Mouse (Mus musculus): ENCODE results near the gene Colgalt1. TPM values are rescaled to one million over a fixed set of nuclear protein-coding genes. Genes with fewer than 3 reads are reported as not detected.
A peak's percentile ranks its signal among the peaks of the same experiment; 100 is the strongest.

Gene Colgalt1
- polyA plus RNA-seq, 1 experiment from 2014 or later: 45.3 TPM

DNA sequence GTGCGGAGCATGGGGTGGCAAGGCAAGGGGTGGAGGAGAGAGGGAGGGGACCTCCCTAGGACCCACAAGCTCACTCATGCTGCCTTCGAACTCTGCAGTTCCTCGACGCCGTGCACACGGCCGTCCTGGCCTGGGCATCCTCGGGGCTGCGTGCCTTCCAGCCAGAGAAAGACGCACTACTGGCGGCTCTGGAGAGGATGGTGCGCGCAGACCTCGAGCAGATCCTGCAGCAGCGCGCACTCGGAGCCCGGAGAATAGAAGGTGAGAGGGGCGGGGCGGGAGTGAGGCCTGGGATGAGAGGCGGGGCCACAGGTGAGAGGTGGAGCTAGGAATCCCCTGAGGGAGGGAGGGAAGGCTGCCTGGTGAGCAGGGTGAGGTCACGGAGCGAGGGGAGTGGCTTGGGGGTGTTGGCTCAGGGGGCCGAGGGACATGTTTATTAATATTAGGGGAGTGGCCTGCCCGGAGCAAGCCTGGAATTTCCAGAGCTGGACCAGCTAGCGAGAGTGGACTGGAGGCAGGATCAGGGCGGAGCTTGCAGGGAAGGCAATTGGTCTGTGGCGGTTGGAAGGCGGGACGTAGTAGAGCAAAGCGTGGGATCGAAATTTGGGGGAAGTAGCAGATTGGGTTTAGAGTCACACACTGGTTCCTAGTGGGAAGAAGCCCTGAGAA, 8.0 kb upstream of the Colgalt1 start:
- Histone ChIP-seq H3K27ac (ENCODE audit: low read depth, low read length) (no peak overlapping the region), H3K4me1 (ENCODE audit: control insufficient read depth, insufficient read depth, low read length) (no peaks in the 10 kb centered on the region; the same call in 1 of the 2 replicates), H3K9ac (ENCODE audit: low read length) (peak overlapping the region; percentile 49), H3K27me3 (replicated peaks; ENCODE audit: control insufficient read depth, insufficient read depth, low read length) (peaks cover 30% of the 10 kb centered on the region), H3K4me2 (ENCODE audit: low read length) (peak overlapping the region; percentile 52), H3K4me3 (ENCODE audit: low read depth, low read length) (peak overlapping the region; percentile 28), H3K36me3 (ENCODE audit: control insufficient read depth, insufficient read depth, low read length) (no peaks in the 10 kb centered on the region), H3K9me3 (replicated peaks; ENCODE audit: control insufficient read depth, low read length) (no peaks in the 10 kb centered on the region)
- peak; percentile 55 for ATAC-seq
- WGBS: 3% methylated on average over 32 of the region's 32 CpGs
- DNase-seq (ENCODE audit: low spot score): peak; percentile 34

DNA sequence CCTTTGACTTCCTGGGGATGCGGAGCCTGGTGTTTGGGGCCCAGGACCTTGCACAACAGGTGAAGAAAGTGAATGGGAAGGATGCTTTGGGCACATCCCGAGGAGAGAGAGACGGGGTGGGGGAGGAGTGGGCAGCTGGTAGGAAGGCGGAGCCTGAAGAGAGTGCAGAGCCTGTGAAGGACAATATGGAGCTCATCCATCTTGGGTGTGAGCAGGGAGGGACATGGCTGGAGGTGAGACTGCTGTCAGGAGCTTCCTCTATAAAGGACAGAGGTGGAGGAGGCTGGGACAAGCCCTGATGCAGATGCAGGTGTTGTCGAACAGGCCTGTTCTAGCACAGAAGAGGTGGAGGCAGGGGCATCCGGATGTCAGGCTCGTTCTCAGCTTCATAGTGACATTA, 6.8 kb upstream of the Colgalt1 start:
- no peak for DNase-seq (ENCODE audit: low spot score)
- no peak for ATAC-seq
- H3K4me1 ChIP-seq (ENCODE audit: control insufficient read depth, insufficient read depth, low read length): no peaks in the 10 kb centered on the region; the same call in 1 of the 2 replicates
- H3K36me3 ChIP-seq (ENCODE audit: control insufficient read depth, insufficient read depth, low read length): no peaks in the 10 kb centered on the region
- 54% methylated on average over 7 of the region's 7 CpGs for WGBS
- H3K9me3 ChIP-seq (replicated peaks; ENCODE audit: control insufficient read depth, low read length): no peaks in the 10 kb centered on the region
- no peak overlapping the region; the same call in 1 of the 2 replicates for H3K9ac ChIP-seq (ENCODE audit: low read length)
- H3K27me3 ChIP-seq (replicated peaks; ENCODE audit: control insufficient read depth, insufficient read depth, low read length): peaks cover 30% of the 10 kb centered on the region
- H3K27ac ChIP-seq (ENCODE audit: low read depth, low read length): no peak overlapping the region
- H3K4me2 ChIP-seq (ENCODE audit: low read length): no peak overlapping the region
- H3K4me3 ChIP-seq (ENCODE audit: low read depth, low read length): no peak overlapping the region

DNA sequence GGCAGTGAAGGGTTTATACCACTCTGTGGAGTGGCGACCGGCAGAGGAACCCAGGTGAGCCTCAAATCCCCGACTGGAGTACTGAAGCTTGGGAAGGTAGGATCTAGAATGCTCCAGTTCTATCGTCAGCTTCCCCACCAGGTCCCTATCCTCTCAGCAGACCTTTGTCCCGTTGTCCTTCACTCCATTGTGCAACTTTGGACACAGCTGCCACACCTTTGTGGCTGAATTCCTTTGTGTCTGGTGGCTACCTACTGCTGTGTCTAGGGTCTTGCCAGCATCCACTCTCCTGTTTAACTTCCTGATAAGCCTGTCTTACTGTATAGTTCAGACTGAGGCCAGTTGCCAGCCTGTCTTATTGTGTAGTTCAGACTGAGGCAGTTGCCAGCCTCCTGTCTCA, 1.3 kb downstream of the Colgalt1 start:
- no peak for ATAC-seq
- H3K9ac ChIP-seq (ENCODE audit: low read length): peak overlapping the region; percentile 79
- peaks cover 7% of the 10 kb centered on the region for H3K4me1 ChIP-seq (ENCODE audit: control insufficient read depth, insufficient read depth, low read length)
- no peaks in the 10 kb centered on the region for H3K27me3 ChIP-seq (replicated peaks; ENCODE audit: control insufficient read depth, insufficient read depth, low read length)
- no peaks in the 10 kb centered on the region for H3K9me3 ChIP-seq (replicated peaks; ENCODE audit: control insufficient read depth, low read length)
- peak overlapping the region; percentile 84 for H3K4me3 ChIP-seq (ENCODE audit: low read depth, low read length)
- WGBS: 39% methylated on average over 5 of the region's 5 CpGs
- no peak for DNase-seq (ENCODE audit: low spot score)
- H3K36me3 ChIP-seq (ENCODE audit: control insufficient read depth, insufficient read depth, low read length): peaks cover 38% of the 10 kb centered on the region
- H3K27ac ChIP-seq (ENCODE audit: low read depth, low read length): no peak overlapping the region
- H3K4me2 ChIP-seq (ENCODE audit: low read length): peak overlapping the region; percentile 63

DNA sequence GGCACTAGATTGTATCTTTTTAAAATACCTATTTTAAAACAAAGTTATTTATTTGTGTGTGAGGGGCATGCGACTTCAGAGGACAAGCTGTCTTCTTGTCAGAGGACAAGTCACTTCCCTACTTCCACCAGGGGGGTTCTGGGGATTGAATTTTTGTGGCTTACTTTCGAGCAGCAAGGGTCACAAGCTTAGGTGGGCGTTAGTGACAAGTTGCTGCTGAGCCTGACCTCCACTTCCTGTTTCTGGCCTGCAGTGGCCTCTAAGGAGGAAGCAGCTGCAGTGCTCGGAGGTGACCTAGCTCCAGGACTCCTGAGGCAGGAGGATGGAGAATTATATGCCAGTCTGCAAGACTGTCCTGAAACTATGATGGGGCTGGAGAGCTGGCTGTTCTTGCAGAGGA, 2.6 kb downstream of the Colgalt1 start:
- Histone ChIP-seq H3K27me3 (replicated peaks; ENCODE audit: control insufficient read depth, insufficient read depth, low read length) (no peaks in the 10 kb centered on the region), H3K27ac (ENCODE audit: low read depth, low read length) (no peak overlapping the region), H3K4me3 (ENCODE audit: low read depth, low read length) (no peak overlapping the region), H3K9me3 (replicated peaks; ENCODE audit: control insufficient read depth, low read length) (no peaks in the 10 kb centered on the region), H3K9ac (ENCODE audit: low read length) (no peak overlapping the region), H3K36me3 (ENCODE audit: control insufficient read depth, insufficient read depth, low read length) (peaks cover 51% of the 10 kb centered on the region), H3K4me2 (ENCODE audit: low read length) (no peak overlapping the region), H3K4me1 (ENCODE audit: control insufficient read depth, insufficient read depth, low read length) (peaks cover 7% of the 10 kb centered on the region)
- WGBS: 72% methylated on average over 4 of the region's 4 CpGs
- DNase-seq (ENCODE audit: low spot score) (no peak), ATAC-seq (no peak)

DNA sequence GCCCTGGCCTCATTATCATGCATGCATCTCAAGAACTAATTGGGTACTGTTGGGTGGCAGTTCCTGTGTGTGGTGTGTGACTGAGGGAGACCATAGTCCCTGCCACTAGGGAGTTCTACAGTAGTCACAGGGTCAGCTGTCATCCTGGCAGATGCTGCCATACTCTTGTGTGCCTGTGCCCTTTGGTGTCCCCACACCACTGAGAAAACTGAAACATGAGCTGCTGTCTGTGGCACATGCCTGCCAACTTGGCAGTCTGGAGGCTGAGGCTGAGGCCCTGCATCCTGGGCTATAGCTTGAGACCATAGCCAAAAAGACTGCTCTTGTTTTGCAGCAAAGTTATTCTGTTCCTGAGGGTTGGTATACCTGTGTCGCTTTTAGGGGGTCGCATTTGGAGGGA, 9.0 kb downstream of the Colgalt1 start:
- Histone ChIP-seq H3K36me3 (ENCODE audit: control insufficient read depth, insufficient read depth, low read length) (peaks cover 85% of the 10 kb centered on the region), H3K27ac (ENCODE audit: low read depth, low read length) (no peak overlapping the region), H3K9me3 (replicated peaks; ENCODE audit: control insufficient read depth, low read length) (no peaks in the 10 kb centered on the region), H3K4me3 (ENCODE audit: low read depth, low read length) (no peak overlapping the region), H3K27me3 (replicated peaks; ENCODE audit: control insufficient read depth, insufficient read depth, low read length) (no peaks in the 10 kb centered on the region), H3K4me1 (ENCODE audit: control insufficient read depth, insufficient read depth, low read length) (no peaks in the 10 kb centered on the region), H3K9ac (ENCODE audit: low read length) (no peak overlapping the region), H3K4me2 (ENCODE audit: low read length) (no peak overlapping the region)
- ATAC-seq (no peak), DNase-seq (ENCODE audit: low spot score) (no peak)
- WGBS: 96% methylated on average over 2 of the region's 2 CpGs

DNA sequence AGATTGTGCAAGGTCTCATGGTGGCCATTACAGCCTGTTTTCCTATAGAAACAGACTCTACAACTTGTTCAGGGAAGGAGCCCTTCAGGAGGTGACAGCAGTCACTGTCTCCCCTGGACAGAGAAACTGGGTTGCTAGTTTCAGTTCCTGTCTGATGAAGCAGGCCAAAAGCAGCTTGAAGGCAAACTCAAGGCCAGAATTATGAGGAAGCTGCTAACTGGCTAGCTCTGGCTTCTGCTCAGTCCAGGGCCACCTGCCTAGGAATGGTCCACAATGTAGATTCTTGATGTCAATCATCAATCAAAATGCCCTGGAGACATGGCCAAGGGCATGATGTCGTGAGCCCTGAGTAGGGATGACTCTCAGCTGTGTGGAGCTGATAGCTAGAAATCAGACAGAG, 14.3 kb downstream of the Colgalt1 start:
- no peak overlapping the region for H3K4me3 ChIP-seq (ENCODE audit: low read depth, low read length)
- H3K27ac ChIP-seq (ENCODE audit: low read depth, low read length): no peak overlapping the region
- no peak for DNase-seq (ENCODE audit: low spot score)
- no peak overlapping the region for H3K4me2 ChIP-seq (ENCODE audit: low read length)
- H3K9ac ChIP-seq (ENCODE audit: low read length): no peak overlapping the region
- no peaks in the 10 kb centered on the region for H3K9me3 ChIP-seq (replicated peaks; ENCODE audit: control insufficient read depth, low read length)
- peaks cover 13% of the 10 kb centered on the region for H3K4me1 ChIP-seq (ENCODE audit: control insufficient read depth, insufficient read depth, low read length)
- 75% methylated on average over 1 of the region's 1 CpGs for WGBS
- ATAC-seq: no peak
- peaks cover 54% of the 10 kb centered on the region for H3K36me3 ChIP-seq (ENCODE audit: control insufficient read depth, insufficient read depth, low read length)
- peaks cover 2% of the 10 kb centered on the region for H3K27me3 ChIP-seq (replicated peaks; ENCODE audit: control insufficient read depth, insufficient read depth, low read length)

DNA sequence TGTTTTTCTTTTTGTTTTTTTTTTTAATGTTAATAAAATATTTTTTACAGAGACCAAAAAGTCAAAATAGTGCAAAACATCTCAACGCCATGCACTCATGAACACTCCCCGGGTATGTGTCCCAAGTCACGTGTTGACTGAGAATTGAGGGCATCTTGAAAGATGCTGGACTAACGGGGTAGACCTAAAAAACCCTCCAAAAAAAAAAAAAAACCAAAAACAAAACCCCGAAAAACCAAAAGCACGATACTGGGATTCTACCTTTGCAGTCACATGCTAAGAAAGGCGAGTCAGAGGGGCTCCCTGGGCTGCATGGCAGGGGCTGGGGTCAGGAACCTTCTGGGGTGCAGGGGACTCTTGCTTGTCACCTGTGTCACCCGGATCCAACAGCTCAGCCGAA, 16.0 kb downstream of the Colgalt1 start:
- no peak overlapping the region for H3K27ac ChIP-seq (ENCODE audit: low read depth, low read length)
- H3K9me3 ChIP-seq (replicated peaks; ENCODE audit: control insufficient read depth, low read length): no peaks in the 10 kb centered on the region
- 76% methylated on average over 9 of the region's 9 CpGs for WGBS
- peaks cover 13% of the 10 kb centered on the region for H3K4me1 ChIP-seq (ENCODE audit: control insufficient read depth, insufficient read depth, low read length)
- H3K9ac ChIP-seq (ENCODE audit: low read length): no peak overlapping the region
- H3K4me3 ChIP-seq (ENCODE audit: low read depth, low read length): no peak overlapping the region
- no peak for DNase-seq (ENCODE audit: low spot score)
- H3K4me2 ChIP-seq (ENCODE audit: low read length): no peak overlapping the region
- no peak for ATAC-seq
- H3K36me3 ChIP-seq (ENCODE audit: control insufficient read depth, insufficient read depth, low read length): peaks cover 40% of the 10 kb centered on the region
- peaks cover 6% of the 10 kb centered on the region for H3K27me3 ChIP-seq (replicated peaks; ENCODE audit: control insufficient read depth, insufficient read depth, low read length)

DNA sequence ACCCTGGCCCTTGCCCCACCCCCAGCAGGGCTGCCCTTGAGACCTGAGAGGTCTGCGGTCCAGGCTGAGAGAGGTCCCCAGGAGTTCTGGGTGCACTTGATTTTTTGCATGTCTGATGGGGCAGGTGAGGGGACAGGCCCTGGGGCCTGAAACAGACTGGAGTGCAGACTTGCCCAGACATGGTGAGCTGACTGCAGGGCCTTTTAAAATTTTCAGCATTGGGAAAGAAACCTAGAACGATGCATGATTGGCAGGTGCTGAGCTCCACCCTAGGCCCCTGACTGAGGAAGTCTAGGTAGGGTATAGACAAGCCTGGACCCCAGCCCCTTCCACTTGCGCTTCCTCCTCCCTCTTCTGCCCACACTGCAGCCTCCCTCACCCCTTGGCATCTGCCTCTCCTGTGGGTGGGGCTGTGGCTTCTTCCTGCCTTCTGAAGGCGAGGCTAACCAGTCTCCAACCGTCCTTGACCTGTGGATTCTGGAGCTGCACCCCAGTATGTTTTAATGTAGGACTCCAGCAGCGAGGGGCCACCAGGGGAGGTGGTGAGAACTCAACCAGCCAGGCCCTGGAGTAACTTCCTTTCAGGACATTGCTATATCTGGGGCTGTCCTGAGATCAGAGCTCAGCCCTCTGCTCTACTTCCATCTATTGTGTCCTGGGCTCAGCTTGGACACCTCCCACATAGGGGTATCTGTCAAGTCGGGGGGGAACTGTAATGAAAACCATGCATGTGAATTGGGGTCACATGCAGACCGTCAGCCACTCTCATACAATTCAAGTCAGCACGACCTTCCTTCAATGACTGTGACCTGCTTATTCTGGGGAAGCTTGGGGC, 16.7 kb downstream of the Colgalt1 start:
- H3K9me3 ChIP-seq (replicated peaks; ENCODE audit: control insufficient read depth, low read length): no peaks in the 10 kb centered on the region
- H3K4me2 ChIP-seq (ENCODE audit: low read length): no peak overlapping the region
- no peak overlapping the region for H3K27ac ChIP-seq (ENCODE audit: low read depth, low read length)
- no peak overlapping the region for H3K9ac ChIP-seq (ENCODE audit: low read length)
- DNase-seq (ENCODE audit: low spot score): no peak
- H3K36me3 ChIP-seq (ENCODE audit: control insufficient read depth, insufficient read depth, low read length): peaks cover 32% of the 10 kb centered on the region
- 52% methylated on average over 9 of the region's 9 CpGs for WGBS
- no peak overlapping the region for H3K4me3 ChIP-seq (ENCODE audit: low read depth, low read length)
- peaks cover 6% of the 10 kb centered on the region for H3K27me3 ChIP-seq (replicated peaks; ENCODE audit: control insufficient read depth, insufficient read depth, low read length)
- ATAC-seq: no peak
- H3K4me1 ChIP-seq (ENCODE audit: control insufficient read depth, insufficient read depth, low read length): peaks cover 13% of the 10 kb centered on the region

All from forebrain, embryonic 14.5 days (tissue).